Mouse (Mus musculus): ENCODE results near the gene Ankrd66.

GRCm38 (mm10) chr17:43573624-43574073 is 30.2 kb upstream of the Ankrd66 start:
- no peak for TF ChIP-seq CTCF (IDR thresholded peaks at IDR 0.05; ENCODE audit: borderline replicate concordance, insufficient read depth, low read depth, low read length)
- TF ChIP-seq POLR2A (IDR thresholded peaks at IDR 0.05; ENCODE audit: borderline replicate concordance, insufficient read depth, low read length): no peak
